Mouse (Mus musculus): Measurements from ENCODE around the gene Bmpr1b. TPM values are rescaled to one million over a fixed set of nuclear protein-coding genes. Genes with fewer than 3 reads are reported as not detected.

The Bmpr1b gene
- polyA plus RNA-seq, 1 experiment: not detected

DNA sequence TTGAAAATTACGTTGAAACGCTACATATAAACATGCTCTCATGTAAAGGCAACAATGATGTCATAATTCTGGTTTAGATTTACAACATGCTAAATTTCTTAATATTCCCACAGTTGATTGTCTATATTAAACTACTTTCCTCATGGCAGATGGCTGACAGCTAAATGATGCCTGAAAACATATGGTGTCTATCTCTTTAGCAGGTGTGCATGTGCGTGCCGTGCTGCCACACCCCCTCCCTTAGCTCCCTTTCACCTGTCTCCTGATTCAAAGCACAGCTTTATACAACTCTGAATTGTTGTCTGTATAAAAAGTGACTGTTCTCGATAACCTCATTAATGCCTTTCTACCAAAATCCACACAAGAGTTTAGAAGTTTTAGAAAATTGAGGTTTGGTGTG lies 229.0 kb downstream of the Bmpr1b start:
- Histone ChIP-seq H3K4me3 (replicated peaks; ENCODE audit: control insufficient read depth, low read depth, low read length) (no peak overlapping the region), H3K4me1 (ENCODE audit: control insufficient read depth, insufficient read depth, low read length) (no peaks in the 10 kb centered on the region), H3K27ac (ENCODE audit: control insufficient read depth, insufficient read depth, low read depth, low read length, poor library complexity) (no peak overlapping the region)
- 85% methylated on average over 5 of the region's 5 CpGs for WGBS
- TF ChIP-seq POLR2A (IDR thresholded peaks at IDR 0.05; ENCODE audit: borderline replicate concordance, control insufficient read depth, low read depth, low read length): no peak
- TF ChIP-seq CTCF (IDR thresholded peaks at IDR 0.05; ENCODE audit: control insufficient read depth, insufficient read depth, low read length): no peak

DNA sequence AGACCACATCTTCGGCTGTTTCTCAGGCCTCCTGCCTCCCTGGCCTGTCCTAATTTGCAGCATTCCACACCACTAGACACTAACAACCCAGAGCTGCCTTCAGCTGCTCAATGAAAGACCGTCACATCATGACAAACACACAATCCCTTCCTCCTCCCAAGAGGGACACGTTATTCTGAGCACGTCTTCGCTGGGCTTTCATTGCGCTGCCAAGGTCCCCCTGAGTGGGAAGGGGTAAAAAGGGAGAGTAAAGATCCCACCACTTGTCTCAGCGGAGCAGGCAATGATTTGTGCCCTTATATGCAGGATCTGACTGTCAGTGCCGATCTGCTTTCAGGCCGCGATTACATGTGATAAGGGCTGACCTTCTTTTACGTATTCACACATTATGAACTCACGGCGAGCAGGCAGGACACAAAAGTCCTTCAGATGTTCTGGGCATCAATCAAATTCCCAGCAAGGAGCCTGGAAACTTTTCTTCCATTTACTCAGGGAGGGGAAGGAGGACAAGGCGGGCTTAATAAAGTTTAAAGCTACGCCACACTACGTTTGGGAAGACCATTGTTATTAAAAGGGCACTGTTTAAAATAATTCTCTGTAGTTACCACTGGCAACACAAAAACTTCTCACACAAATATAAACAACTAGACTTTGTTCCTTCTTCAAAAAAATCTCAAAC lies 232.5 kb downstream of the Bmpr1b start:
- H3K27ac ChIP-seq (ENCODE audit: control insufficient read depth, insufficient read depth, low read depth, low read length, poor library complexity): no peak overlapping the region
- H3K4me3 ChIP-seq (replicated peaks; ENCODE audit: control insufficient read depth, low read depth, low read length): no peak overlapping the region
- 83% methylated on average over 16 of the region's 16 CpGs for WGBS
- H3K4me1 ChIP-seq (ENCODE audit: control insufficient read depth, insufficient read depth, low read length): no peaks in the 10 kb centered on the region
- TF ChIP-seq POLR2A (IDR thresholded peaks at IDR 0.05; ENCODE audit: borderline replicate concordance, control insufficient read depth, low read depth, low read length): no peak

DNA sequence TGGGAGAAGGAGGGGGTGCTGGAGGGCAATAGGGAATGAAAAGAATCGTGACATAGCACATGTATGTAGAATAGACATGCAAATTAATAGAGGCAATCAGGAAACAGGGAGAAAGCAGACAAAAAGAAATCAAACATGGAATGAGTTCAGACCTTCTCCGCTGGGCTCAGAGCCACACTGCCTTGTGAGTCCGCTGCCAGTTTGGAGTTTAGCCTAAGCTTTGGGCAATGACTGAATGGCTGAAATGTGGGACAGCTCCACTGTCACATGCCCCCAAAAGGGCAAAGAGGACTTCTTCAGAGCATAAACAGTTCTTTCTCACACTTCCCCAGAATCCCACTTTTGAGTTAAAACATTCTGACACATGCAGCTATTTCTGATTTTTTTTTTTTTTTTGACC lies 236.3 kb downstream of the Bmpr1b start:
- Histone ChIP-seq H3K4me1 (ENCODE audit: control insufficient read depth, insufficient read depth, low read length) (no peaks in the 10 kb centered on the region), H3K4me3 (replicated peaks; ENCODE audit: control insufficient read depth, low read depth, low read length) (no peak overlapping the region), H3K27ac (ENCODE audit: control insufficient read depth, insufficient read depth, low read depth, low read length, poor library complexity) (no peak overlapping the region)
- no peak for TF ChIP-seq CTCF (IDR thresholded peaks at IDR 0.05; ENCODE audit: control insufficient read depth, insufficient read depth, low read length)
- 72% methylated on average over 3 of the region's 3 CpGs for WGBS

DNA sequence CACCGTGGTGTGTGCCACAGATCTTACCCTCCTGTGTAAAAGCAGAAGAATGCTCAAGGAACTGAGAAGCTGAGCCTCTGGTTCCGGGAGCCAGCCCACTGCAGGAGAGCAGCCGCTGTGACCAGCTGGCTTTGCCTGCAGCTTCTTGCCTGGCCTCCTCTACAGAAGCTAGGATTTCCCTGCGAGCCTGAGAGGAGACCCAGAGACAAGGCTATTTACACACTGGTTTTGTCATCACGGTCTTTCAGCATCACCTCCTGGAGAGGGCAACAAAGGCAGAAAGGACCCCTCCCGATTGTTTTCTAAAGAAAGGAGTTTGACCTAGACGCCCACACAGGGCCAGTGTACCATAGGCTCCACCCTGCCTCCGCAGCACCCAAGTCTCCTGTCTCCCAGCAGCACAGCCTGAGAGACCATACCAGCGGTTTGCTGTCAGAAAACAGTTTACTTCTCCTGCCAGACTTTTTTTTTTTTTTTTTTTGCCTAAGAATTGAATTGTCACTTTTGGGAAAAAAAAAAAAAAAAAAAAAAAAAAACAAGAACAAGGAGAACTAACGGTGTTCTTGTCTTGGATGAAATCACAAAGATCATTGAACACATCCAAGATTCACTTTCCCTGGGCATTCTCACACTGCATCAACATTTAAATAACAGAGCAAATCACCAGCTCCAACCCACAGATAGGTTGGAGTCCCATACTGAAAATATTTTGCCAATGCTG lies 237.7 kb downstream of the Bmpr1b start:
- Histone ChIP-seq H3K4me3 (replicated peaks; ENCODE audit: control insufficient read depth, low read depth, low read length) (no peak overlapping the region), H3K27ac (ENCODE audit: control insufficient read depth, insufficient read depth, low read depth, low read length, poor library complexity) (no peak overlapping the region), H3K4me1 (ENCODE audit: control insufficient read depth, insufficient read depth, low read length) (no peaks in the 10 kb centered on the region)
- TF ChIP-seq POLR2A (IDR thresholded peaks at IDR 0.05; ENCODE audit: borderline replicate concordance, control insufficient read depth, low read depth, low read length) (no peak), CTCF (IDR thresholded peaks at IDR 0.05; ENCODE audit: control insufficient read depth, insufficient read depth, low read length) (no peak)
- 10% methylated on average over 10 of the region's 10 CpGs for WGBS

DNA sequence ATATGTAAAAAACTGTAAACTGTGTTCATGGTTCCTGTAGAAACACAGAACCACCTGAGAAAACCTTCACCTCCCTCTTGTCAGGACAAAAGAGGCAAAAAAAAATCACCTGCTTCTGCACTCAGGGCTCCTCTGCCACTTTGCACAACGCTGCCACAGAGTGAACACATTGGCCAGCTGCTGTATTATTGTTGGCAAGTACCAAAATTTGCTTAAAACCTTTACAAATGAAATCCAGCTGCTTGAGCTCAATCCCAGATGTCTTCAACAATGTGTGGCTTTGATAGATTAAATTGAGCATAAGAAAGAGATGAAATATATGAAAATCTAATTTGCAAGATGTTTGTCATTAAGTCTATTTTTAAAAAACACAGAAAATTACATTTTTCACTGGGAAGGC lies 245.8 kb downstream of the Bmpr1b start:
- TF ChIP-seq POLR2A (IDR thresholded peaks at IDR 0.05; ENCODE audit: borderline replicate concordance, control insufficient read depth, low read depth, low read length) (no peak), CTCF (IDR thresholded peaks at IDR 0.05; ENCODE audit: control insufficient read depth, insufficient read depth, low read length) (no peak)
- Histone ChIP-seq H3K4me3 (replicated peaks; ENCODE audit: control insufficient read depth, low read depth, low read length) (no peak overlapping the region), H3K4me1 (ENCODE audit: control insufficient read depth, insufficient read depth, low read length) (no peaks in the 10 kb centered on the region), H3K27ac (ENCODE audit: control insufficient read depth, insufficient read depth, low read depth, low read length, poor library complexity) (no peak overlapping the region)
- 58% methylated on average over 1 of the region's 1 CpGs for WGBS

- no peak overlapping the region for H3K27ac ChIP-seq (ENCODE audit: control insufficient read depth, insufficient read depth, low read depth, low read length, poor library complexity)
- H3K4me1 ChIP-seq (ENCODE audit: control insufficient read depth, insufficient read depth, low read length): no peaks in the 10 kb centered on the region
- TF ChIP-seq POLR2A (IDR thresholded peaks at IDR 0.05; ENCODE audit: borderline replicate concordance, control insufficient read depth, low read depth, low read length) (no peak), CTCF (IDR thresholded peaks at IDR 0.05; ENCODE audit: control insufficient read depth, insufficient read depth, low read length) (no peak)
- H3K4me3 ChIP-seq (replicated peaks; ENCODE audit: control insufficient read depth, low read depth, low read length): no peak overlapping the region
- 11% methylated on average over 4 of the region's 4 CpGs for WGBS
Measured at GRCm38 (mm10) chr3:141921161-141921560, 248.1 kb downstream of the Bmpr1b start.

DNA sequence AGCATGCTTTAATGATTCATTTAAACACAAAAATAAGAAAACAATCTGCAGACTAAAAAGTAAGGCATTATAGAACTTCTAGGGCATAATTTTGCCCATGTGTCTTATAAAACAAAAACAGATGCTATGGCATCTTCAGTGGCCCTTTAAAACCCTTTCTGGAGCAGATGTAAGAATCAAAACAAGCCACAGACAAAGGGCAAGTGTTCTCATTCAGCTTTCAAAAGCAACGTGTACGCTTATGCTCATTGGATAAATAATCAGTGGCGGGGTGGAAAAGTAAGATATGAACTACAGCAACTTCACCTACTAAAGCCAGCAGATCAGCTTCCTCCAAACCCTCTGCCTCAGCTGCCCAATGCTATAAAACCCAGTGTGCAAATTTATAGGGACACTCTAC lies 249.6 kb downstream of the Bmpr1b start:
- 74% methylated on average over 3 of the region's 3 CpGs for WGBS
- Histone ChIP-seq H3K27ac (ENCODE audit: control insufficient read depth, insufficient read depth, low read depth, low read length, poor library complexity) (no peak overlapping the region), H3K4me3 (replicated peaks; ENCODE audit: control insufficient read depth, low read depth, low read length) (no peak overlapping the region), H3K4me1 (ENCODE audit: control insufficient read depth, insufficient read depth, low read length) (no peaks in the 10 kb centered on the region)
- TF ChIP-seq POLR2A (IDR thresholded peaks at IDR 0.05; ENCODE audit: borderline replicate concordance, control insufficient read depth, low read depth, low read length) (no peak), CTCF (IDR thresholded peaks at IDR 0.05; ENCODE audit: control insufficient read depth, insufficient read depth, low read length) (no peak)

GRCm38 (mm10) chr3:141917166-141917565 lies 252.1 kb downstream of the Bmpr1b start:
- no peaks in the 10 kb centered on the region for H3K4me1 ChIP-seq (ENCODE audit: control insufficient read depth, insufficient read depth, low read length)
- TF ChIP-seq CTCF (IDR thresholded peaks at IDR 0.05; ENCODE audit: control insufficient read depth, insufficient read depth, low read length) (no peak), POLR2A (IDR thresholded peaks at IDR 0.05; ENCODE audit: borderline replicate concordance, control insufficient read depth, low read depth, low read length) (no peak)
- WGBS: 60% methylated on average over 4 of the region's 4 CpGs
- H3K4me3 ChIP-seq (replicated peaks; ENCODE audit: control insufficient read depth, low read depth, low read length): no peak overlapping the region
- H3K27ac ChIP-seq (ENCODE audit: control insufficient read depth, insufficient read depth, low read depth, low read length, poor library complexity): no peak overlapping the region
